Mouse (Mus musculus): ENCODE results near the gene Rhebl1.

DNA sequence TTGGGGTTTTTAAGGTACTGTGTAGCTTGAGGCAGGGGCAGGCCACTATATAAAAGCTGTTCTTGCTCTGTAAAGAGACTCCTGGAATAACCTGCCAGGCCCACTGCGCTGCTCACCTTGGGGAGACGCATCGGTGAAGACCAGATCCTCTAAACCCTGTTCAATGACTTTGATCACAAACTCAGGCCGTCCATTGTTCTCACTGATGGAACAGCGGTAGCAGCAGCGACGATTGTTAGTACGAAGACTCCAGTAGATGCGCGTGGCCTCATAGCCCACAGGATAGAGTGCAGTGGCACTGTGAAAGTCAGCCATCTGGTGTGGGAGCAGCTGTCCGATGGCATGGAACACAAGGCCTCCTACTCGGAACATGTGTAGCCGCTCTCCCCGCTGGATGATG lies 55.2 kb downstream of the Rhebl1 start:
- TF ChIP-seq CTCF (IDR thresholded peaks at IDR 0.05; ENCODE audit: control insufficient read depth, insufficient read depth, low read length), result no peak
- TF ChIP-seq POLR2A (IDR thresholded peaks at IDR 0.05; ENCODE audit: borderline replicate concordance, control insufficient read depth, low read depth, low read length), result no peak

Measured in bone marrow, adult 2 months (tissue).